Mouse (Mus musculus) 3T3-L1 (cell line): Measurements from ENCODE around the gene Gm6803.
"Not testable (repeated sequence)": the region's sequence is repeated elsewhere in the genome, so short reads cannot be mapped to it uniquely, and the experiment has no call there.

ENCODE experiments used
- DNase-seq: peaks from one replicate; pipeline ENCODE4 v3.0.0-alpha.2; 2015; ENCODE audit warnings: low read depth, low spot score

The Gm6803 gene

GRCm38 (mm10) chr12:88018671-88019070, at the start of gene Gm6803:
Gm6803 (minus strand) TSS chr12:88018771.
- not testable (repeated sequence) for DNase-seq

- DNase-seq: not testable (repeated sequence)
Measured at GRCm38 (mm10) chr12:88045226-88045625, 26.7 kb upstream of the Gm6803 start.

- not testable (repeated sequence) for DNase-seq
Measured at GRCm38 (mm10) chr12:88039703-88040102, 21.1 kb upstream of the Gm6803 start.

GRCm38 (mm10) chr12:88039062-88039461, 20.5 kb upstream of the Gm6803 start:
- DNase-seq: not testable (repeated sequence)

- not testable (repeated sequence) for DNase-seq
Measured at GRCm38 (mm10) chr12:88032250-88032649, 13.7 kb upstream of the Gm6803 start.

GRCm38 (mm10) chr12:88026704-88027103, 8.1 kb upstream of the Gm6803 start, which contains the start of gene Gm2056:
Gm2056 (plus strand) TSS chr12:88027004.
- not testable (repeated sequence) for DNase-seq

- not testable (repeated sequence) for DNase-seq
Measured at GRCm38 (mm10) chr12:88011548-88011947, 7.0 kb downstream of the Gm6803 start, which contains the start of gene Gm2075. Gm2075 (plus strand) TSS chr12:88011848.

GRCm38 (mm10) chr12:88004118-88004517, 14.5 kb downstream of the Gm6803 start:
- not testable (repeated sequence) for DNase-seq

- DNase-seq: not testable (repeated sequence)
Measured at GRCm38 (mm10) chr12:87984000-87984399, 34.6 kb downstream of the Gm6803 start.
